Mouse (Mus musculus) hindbrain, embryonic 13.5 days (tissue): ENCODE results near the gene Tmem262. TPM values are rescaled to one million over a fixed set of nuclear protein-coding genes. Genes with fewer than 3 reads are reported as not detected.
A peak's percentile ranks its signal among the peaks of the same experiment; 100 is the strongest.

ENCODE experiments used
- ATAC-seq: fragments of 200-750 bp; cut with Nextera tagmentation; 2 replicates; pipeline ENCODE4 v1.8.0; 2017; ENCODE audit warnings: moderate TSS enrichment; ENCODE audit not compliant: low FRiP score
- H3K27ac ChIP-seq: fragments of 300-500 bp; sonication (generic); 2 replicates; pipeline ENCODE4 v1.5.1; 2015; ENCODE audit warnings: inconsistent platforms, mild to moderate bottlenecking, moderate library complexity
- H3K27me3 ChIP-seq: fragments of 300-500 bp; sonication (generic); 2 replicates; pipeline ENCODE4 v1.6.1; 2015; ENCODE audit warnings: mild to moderate bottlenecking, inconsistent platforms
- H3K36me3 ChIP-seq: fragments of 300-500 bp; sonication (generic); 2 replicates; pipeline ENCODE4 v1.6.1; 2015; ENCODE audit warnings: mild to moderate bottlenecking, inconsistent platforms
- H3K4me1 ChIP-seq: fragments of 300-500 bp; sonication (generic); replicated peaks from 2 replicates; pipeline ENCODE4 v1.6.1; 2015; ENCODE audit warnings: inconsistent platforms
- H3K4me2 ChIP-seq: fragments of 300-500 bp; sonication (generic); 2 replicates; pipeline ENCODE4 v1.6.1; 2015; ENCODE audit warnings: inconsistent platforms, mild to moderate bottlenecking, moderate library complexity
- H3K4me3 ChIP-seq: fragments of 300-500 bp; sonication (generic); 2 replicates; pipeline ENCODE4 v1.5.1; 2015; ENCODE audit warnings: mild to moderate bottlenecking, inconsistent platforms
- H3K9ac ChIP-seq: fragments of 300-500 bp; sonication (generic); 2 replicates; pipeline ENCODE4 v1.6.1; 2015; ENCODE audit warnings: mild to moderate bottlenecking, inconsistent platforms
- H3K9me3 ChIP-seq: fragments of 300-500 bp; sonication (generic); 2 replicates; pipeline ENCODE4 v1.6.1; 2016; ENCODE audit warnings: inconsistent platforms
- WGBS: fragments of 180-500 bp; shearing (Covaris S2); methylation state at CpG from one replicate; pipeline ENCODE4 v1.1.7; 2015; 5-methylcytosine and 5-hydroxymethylcytosine counted together
- polyA plus RNA-seq: library from polyadenylated mRNA; unstranded; fragments of >200 nt; fragmentation: Nextera tagmentation; extraction: Ambion mirVana; gene quantifications from 2 replicates; pipeline ENCODE4 v1.2.1, GENCODE M21; 2015

The Tmem262 gene
- polyA plus RNA-seq, 1 experiment from 2014 or later: not detected

GRCm38 (mm10) chr19:6047899-6048166, 32.0 kb upstream of the Tmem262 start:
- H3K4me1 ChIP-seq: peaks cover 32% of the 10 kb centered on the region
- peak overlapping the region; percentile 91 for H3K9ac ChIP-seq
- no peak for ATAC-seq
- H3K9me3 ChIP-seq: no peaks in the 10 kb centered on the region
- H3K27ac ChIP-seq: peak overlapping the region; percentile 99; the same call in 1 of the 2 replicates
- 88% methylated on average over 8 of the region's 8 CpGs for WGBS
- H3K27me3 ChIP-seq: no peaks in the 10 kb centered on the region
- H3K4me3 ChIP-seq: peak overlapping the region; percentile 88
- peak overlapping the region; percentile 99 for H3K4me2 ChIP-seq
- H3K36me3 ChIP-seq: peaks cover 47% of the 10 kb centered on the region

- no peak overlapping the region for H3K4me3 ChIP-seq
- peaks cover 32% of the 10 kb centered on the region for H3K4me1 ChIP-seq
- H3K27me3 ChIP-seq: no peaks in the 10 kb centered on the region
- H3K4me2 ChIP-seq: no peak overlapping the region
- ATAC-seq: no peak
- H3K9me3 ChIP-seq: no peaks in the 10 kb centered on the region
- peaks cover 57% of the 10 kb centered on the region for H3K36me3 ChIP-seq
- 0 out of 2 replicates have a peak overlapping the region, but pooled peaks have one; percentile 91 for H3K9ac ChIP-seq
- H3K27ac ChIP-seq: no peak overlapping the region
- 92% methylated on average over 11 of the region's 11 CpGs for WGBS
Measured at GRCm38 (mm10) chr19:6048681-6049410, 31.0 kb upstream of the Tmem262 start.

GRCm38 (mm10) chr19:6052516-6052915, 27.3 kb upstream of the Tmem262 start:
- H3K9ac ChIP-seq: no peak overlapping the region
- H3K4me3 ChIP-seq: no peak overlapping the region
- peaks cover 31% of the 10 kb centered on the region for H3K4me1 ChIP-seq
- peaks cover 77% of the 10 kb centered on the region for H3K36me3 ChIP-seq
- H3K9me3 ChIP-seq: no peaks in the 10 kb centered on the region
- no peaks in the 10 kb centered on the region for H3K27me3 ChIP-seq
- ATAC-seq: no peak
- H3K4me2 ChIP-seq: no peak overlapping the region
- H3K27ac ChIP-seq: no peak overlapping the region
- 85% methylated on average over 7 of the region's 7 CpGs for WGBS

GRCm38 (mm10) chr19:6054296-6054695, 25.5 kb upstream of the Tmem262 start:
- Histone ChIP-seq H3K4me1 (peaks cover 24% of the 10 kb centered on the region), H3K9ac (no peak overlapping the region), H3K4me2 (no peak overlapping the region), H3K27me3 (no peaks in the 10 kb centered on the region), H3K4me3 (no peak overlapping the region), H3K27ac (no peak overlapping the region), H3K9me3 (no peaks in the 10 kb centered on the region), H3K36me3 (peaks cover 70% of the 10 kb centered on the region)
- ATAC-seq: no peak
- WGBS: 91% methylated on average over 5 of the region's 5 CpGs

GRCm38 (mm10) chr19:6056696-6057095, 23.1 kb upstream of the Tmem262 start:
- H3K4me3 ChIP-seq: peak overlapping the region; percentile 81
- H3K36me3 ChIP-seq: peaks cover 51% of the 10 kb centered on the region
- H3K9me3 ChIP-seq: no peaks in the 10 kb centered on the region
- no peak overlapping the region for H3K27ac ChIP-seq
- WGBS: 66% methylated on average over 4 of the region's 4 CpGs
- no peak for ATAC-seq
- H3K27me3 ChIP-seq: no peaks in the 10 kb centered on the region
- peak overlapping the region; percentile 96 for H3K9ac ChIP-seq
- peaks cover 28% of the 10 kb centered on the region for H3K4me1 ChIP-seq
- H3K4me2 ChIP-seq: peak overlapping the region; percentile 58

- no peaks in the 10 kb centered on the region for H3K27me3 ChIP-seq
- WGBS: under 1% methylated on average over 63 of the region's 63 CpGs
- ATAC-seq: peak; percentile 90
- H3K4me1 ChIP-seq: peaks cover 36% of the 10 kb centered on the region
- peak within 1 kb of the TSS; percentile 81 for H3K4me3 ChIP-seq
- H3K9me3 ChIP-seq: no peaks in the 10 kb centered on the region
- H3K9ac ChIP-seq: peak within 1 kb of the TSS; percentile 96
- H3K36me3 ChIP-seq: peaks cover 43% of the 10 kb centered on the region
- H3K27ac ChIP-seq: peak within 1 kb of the TSS; percentile 88
- H3K4me2 ChIP-seq: peak within 1 kb of the TSS; percentile 89
Measured at GRCm38 (mm10) chr19:6057313-6058096, 22.3 kb upstream of the Tmem262 start, which contains the start of the genes Mrpl49 and Fau. Gene Mrpl49 (minus strand): TSS chr19:6057785. Gene Fau (plus strand): TSS chr19:6057844.

- Histone ChIP-seq H3K9ac (peak overlapping the region; percentile 96), H3K4me2 (peak overlapping the region; percentile 89), H3K9me3 (no peaks in the 10 kb centered on the region), H3K4me3 (peak overlapping the region; percentile 81), H3K4me1 (peaks cover 46% of the 10 kb centered on the region), H3K27ac (peak overlapping the region; percentile 88; the same call in 1 of the 2 replicates), H3K36me3 (peaks cover 33% of the 10 kb centered on the region), H3K27me3 (no peaks in the 10 kb centered on the region)
- 39% methylated on average over 5 of the region's 5 CpGs for WGBS
- ATAC-seq: no peak
Measured at GRCm38 (mm10) chr19:6058513-6058912, 21.3 kb upstream of the Tmem262 start.

- H3K4me1 ChIP-seq: peaks cover 51% of the 10 kb centered on the region
- no peak overlapping the region for H3K27ac ChIP-seq
- peak overlapping the region; percentile 96 for H3K9ac ChIP-seq
- peak overlapping the region; percentile 89 for H3K4me2 ChIP-seq
- no peaks in the 10 kb centered on the region for H3K9me3 ChIP-seq
- WGBS: 87% methylated on average over 5 of the region's 5 CpGs
- H3K36me3 ChIP-seq: peaks cover 29% of the 10 kb centered on the region
- ATAC-seq: no peak
- H3K4me3 ChIP-seq: peak overlapping the region; percentile 81
- H3K27me3 ChIP-seq: no peaks in the 10 kb centered on the region
Measured at GRCm38 (mm10) chr19:6058966-6059365, 20.9 kb upstream of the Tmem262 start.

- Histone ChIP-seq H3K27ac (peak within 1 kb of the TSS; percentile 94), H3K27me3 (no peaks in the 10 kb centered on the region), H3K4me2 (peak within 1 kb of the TSS; percentile 100), H3K9me3 (no peaks in the 10 kb centered on the region), H3K9ac (peak within 1 kb of the TSS; percentile 93), H3K4me1 (peaks cover 59% of the 10 kb centered on the region), H3K4me3 (peak within 1 kb of the TSS; percentile 82), H3K36me3 (peaks cover 10% of the 10 kb centered on the region; the same call in 1 of the 2 replicates)
- ATAC-seq: peak; percentile 43
- WGBS: under 1% methylated on average over 50 of the region's 58 CpGs
Measured at GRCm38 (mm10) chr19:6061021-6061533, 18.8 kb upstream of the Tmem262 start, which contains the start of gene Znhit2. Gene Znhit2 (plus strand): TSS chr19:6061192.

- Histone ChIP-seq H3K27ac (peak overlapping the region; percentile 94), H3K4me3 (peak overlapping the region; percentile 82), H3K9ac (peak overlapping the region; percentile 93), H3K9me3 (no peaks in the 10 kb centered on the region), H3K4me1 (peaks cover 59% of the 10 kb centered on the region), H3K4me2 (peak overlapping the region; percentile 100), H3K27me3 (no peaks in the 10 kb centered on the region), H3K36me3 (peaks cover 10% of the 10 kb centered on the region; the same call in 1 of the 2 replicates)
- ATAC-seq: no peak
- WGBS: 1% methylated on average over 44 of the region's 44 CpGs
Measured at GRCm38 (mm10) chr19:6061641-6062302, 18.1 kb upstream of the Tmem262 start.

GRCm38 (mm10) chr19:6062418-6062817, 17.4 kb upstream of the Tmem262 start:
- ATAC-seq: no peak
- Histone ChIP-seq H3K27me3 (no peaks in the 10 kb centered on the region), H3K36me3 (peaks cover 10% of the 10 kb centered on the region; the same call in 1 of the 2 replicates), H3K4me3 (peak overlapping the region; percentile 82), H3K9ac (peak overlapping the region; percentile 93), H3K27ac (peak overlapping the region; percentile 94), H3K4me2 (peak overlapping the region; percentile 100), H3K9me3 (no peaks in the 10 kb centered on the region), H3K4me1 (peaks cover 60% of the 10 kb centered on the region)
- WGBS: 70% methylated on average over 5 of the region's 5 CpGs
